Mouse (Mus musculus) midbrain, embryonic 10.5 days (tissue): Measurements from ENCODE around the gene Ddx50. TPM values are rescaled to one million over a fixed set of nuclear protein-coding genes. Genes with fewer than 3 reads are reported as not detected.
"Not testable (repeated sequence)": the region's sequence is repeated elsewhere in the genome, so short reads cannot be mapped to it uniquely, and the experiment has no call there.

Experiments
- DNase-seq: peaks from one replicate; pipeline ENCODE4 v3.0.0-alpha.2; 2017; ENCODE audit warnings: low spot score
- H3K27ac ChIP-seq: fragments of 300-500 bp; sonication (generic); replicated peaks from 2 replicates; pipeline ENCODE4 v1.5.1; 2016; ENCODE audit warnings: mild to moderate bottlenecking
- H3K27me3 ChIP-seq: fragments of 300-500 bp; sonication (generic); 2 replicates; pipeline ENCODE4 v1.6.1; 2016; ENCODE audit warnings: low read depth, mild to moderate bottlenecking; ENCODE audit not compliant: poor library complexity, severe bottlenecking
- H3K36me3 ChIP-seq: fragments of 300-500 bp; sonication (generic); 2 replicates; pipeline ENCODE4 v1.6.1; 2016; ENCODE audit warnings: mild to moderate bottlenecking, moderate library complexity
- H3K4me1 ChIP-seq: fragments of 300-500 bp; sonication (generic); 2 replicates; pipeline ENCODE4 v1.6.1; 2016
- H3K4me3 ChIP-seq: fragments of 300-500 bp; sonication (generic); 2 replicates; pipeline ENCODE4 v1.5.1; 2016; ENCODE audit warnings: mild to moderate bottlenecking, moderate library complexity
- H3K9me3 ChIP-seq: fragments of 300-500 bp; sonication (generic); replicated peaks from 2 replicates; pipeline ENCODE4 v1.6.1; 2016; ENCODE audit warnings: mild to moderate bottlenecking
- WGBS: fragments of 180-500 bp; shearing (Covaris S2); methylation state at CpG from one replicate; pipeline ENCODE4 v1.1.7; 2016; 5-methylcytosine and 5-hydroxymethylcytosine counted together
- polyA plus RNA-seq: library from polyadenylated mRNA; unstranded; fragments of >200 nt; fragmentation: Nextera tagmentation; extraction: Ambion mirVana; gene quantifications from 2 replicates; pipeline ENCODE4 v1.2.1, GENCODE M21; 2016

The Ddx50 gene
- polyA plus RNA-seq, 1 experiment from 2014 or later: 104 TPM

DNA sequence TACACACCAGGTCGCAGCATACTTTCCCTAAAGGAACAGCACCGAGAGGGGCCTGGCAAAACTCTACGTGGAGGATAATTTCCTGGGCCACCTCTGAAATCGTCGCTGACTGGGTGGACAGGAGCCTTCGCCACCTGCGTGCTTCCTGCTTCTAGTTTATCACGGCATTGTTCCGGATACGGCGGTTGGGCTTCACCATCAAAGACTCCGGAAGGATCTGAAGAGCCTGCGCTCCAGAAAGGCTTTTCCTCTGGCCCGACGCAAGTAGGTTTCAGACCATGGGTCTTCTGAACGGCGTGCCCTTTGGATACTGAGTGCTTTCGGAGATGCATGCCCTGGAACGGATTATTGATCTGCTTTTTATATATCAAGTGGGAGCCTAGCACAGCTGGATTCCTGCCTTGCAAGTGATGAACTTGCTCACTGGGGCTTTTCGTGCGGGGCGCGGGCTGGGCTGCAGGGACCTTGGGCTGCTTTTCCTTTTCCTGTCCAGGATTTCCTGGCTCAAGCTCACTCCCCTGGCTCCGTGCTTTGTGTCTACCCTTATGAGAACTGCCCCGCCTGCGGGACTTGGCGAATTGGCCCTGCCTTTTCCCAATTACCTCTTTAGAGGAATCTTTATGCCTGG, 14.1 kb upstream of the Ddx50 start:
- Histone ChIP-seq H3K9me3 (no peaks in the 10 kb centered on the region), H3K4me3 (no peak overlapping the region), H3K27me3 (peaks cover 23% of the 10 kb centered on the region), H3K36me3 (no peaks in the 10 kb centered on the region), H3K4me1 (peaks cover 18% of the 10 kb centered on the region), H3K27ac (no peak overlapping the region; the same call in 1 of the 2 replicates)
- WGBS: 70% methylated on average over 27 of the region's 27 CpGs
- no peak for DNase-seq

DNA sequence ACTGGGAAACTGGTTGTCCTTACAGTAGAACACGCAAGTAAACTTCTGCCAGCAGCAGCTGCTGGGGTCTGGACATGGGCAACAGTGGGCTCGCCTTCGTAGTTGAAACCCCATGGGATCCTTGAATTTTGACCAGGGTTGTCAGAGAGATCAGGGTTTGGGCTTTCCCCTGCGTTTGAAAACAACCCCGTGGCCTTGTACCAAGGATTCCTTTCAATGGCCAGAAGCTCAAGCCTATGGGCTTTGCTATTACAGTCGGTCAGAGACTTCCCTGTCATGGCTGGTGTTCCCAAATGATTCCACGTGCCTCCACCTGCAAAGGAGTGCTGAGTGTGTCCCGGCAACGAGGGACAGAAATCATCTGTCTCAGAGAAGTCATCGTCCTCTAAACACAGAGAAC, 13.2 kb upstream of the Ddx50 start:
- H3K36me3 ChIP-seq: no peaks in the 10 kb centered on the region
- no peak for DNase-seq
- 90% methylated on average over 10 of the region's 10 CpGs for WGBS

DNA sequence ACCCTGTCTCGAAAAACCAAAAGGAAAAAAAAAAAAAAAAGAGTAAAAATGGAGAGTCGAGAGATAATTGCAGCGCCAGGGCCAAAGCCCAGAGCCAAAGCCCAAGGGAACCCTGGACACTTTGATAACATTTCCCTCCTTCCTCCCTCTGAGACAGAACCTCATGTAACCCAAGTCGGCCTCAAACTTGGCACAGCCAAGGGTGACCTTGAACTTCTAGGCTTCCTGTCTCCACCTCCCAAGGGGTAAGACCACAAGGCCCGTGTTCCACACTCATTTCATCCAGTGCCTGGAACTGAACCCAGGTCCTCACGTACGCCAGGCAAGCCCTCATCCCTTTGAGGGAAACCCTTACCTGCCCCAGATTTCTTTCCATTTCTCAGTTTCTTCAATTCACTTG, 5.7 kb upstream of the Ddx50 start:
- 89% methylated on average over 7 of the region's 7 CpGs for WGBS
- H3K4me1 ChIP-seq: peaks cover 6% of the 10 kb centered on the region
- H3K9me3 ChIP-seq: no peaks in the 10 kb centered on the region
- no peak for DNase-seq
- no peak overlapping the region for H3K27ac ChIP-seq
- H3K36me3 ChIP-seq: no peaks in the 10 kb centered on the region
- H3K27me3 ChIP-seq: no peaks in the 10 kb centered on the region
- no peak overlapping the region for H3K4me3 ChIP-seq

More for the DNA sequence above, 13.2 kb upstream of the Ddx50 start:
- Histone ChIP-seq H3K27ac (no peak overlapping the region), H3K9me3 (no peaks in the 10 kb centered on the region), H3K27me3 (peaks cover 23% of the 10 kb centered on the region), H3K4me1 (peaks cover 18% of the 10 kb centered on the region), H3K4me3 (no peak overlapping the region)

DNA sequence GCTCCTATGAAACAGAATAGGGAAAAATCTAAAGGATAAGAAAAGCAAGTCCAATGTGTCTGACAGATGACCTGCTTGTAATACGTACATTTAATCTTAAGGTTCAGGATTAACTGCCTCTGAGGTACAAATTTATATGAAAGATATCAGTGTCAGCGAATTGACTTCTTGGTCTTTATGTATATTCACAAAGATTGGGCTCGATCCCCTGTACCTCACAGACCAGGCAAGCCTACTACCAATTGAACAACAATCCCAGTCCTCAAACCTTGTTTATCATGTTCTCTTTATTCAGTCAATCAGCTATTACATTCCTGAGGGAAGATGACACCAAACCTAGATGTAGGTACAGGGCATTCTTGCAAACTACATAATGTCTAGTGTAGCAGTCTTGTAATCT, 943 bp upstream of the Ddx50 start:
- peaks cover 21% of the 10 kb centered on the region for H3K4me1 ChIP-seq
- H3K9me3 ChIP-seq: no peaks in the 10 kb centered on the region
- DNase-seq: no peak
- H3K27me3 ChIP-seq: no peaks in the 10 kb centered on the region
- peak overlapping the region; percentile 96 for H3K27ac ChIP-seq
- 24% methylated on average over 3 of the region's 3 CpGs for WGBS
- H3K36me3 ChIP-seq: peaks cover 12% of the 10 kb centered on the region
- H3K4me3 ChIP-seq: peak overlapping the region; percentile 95

DNA sequence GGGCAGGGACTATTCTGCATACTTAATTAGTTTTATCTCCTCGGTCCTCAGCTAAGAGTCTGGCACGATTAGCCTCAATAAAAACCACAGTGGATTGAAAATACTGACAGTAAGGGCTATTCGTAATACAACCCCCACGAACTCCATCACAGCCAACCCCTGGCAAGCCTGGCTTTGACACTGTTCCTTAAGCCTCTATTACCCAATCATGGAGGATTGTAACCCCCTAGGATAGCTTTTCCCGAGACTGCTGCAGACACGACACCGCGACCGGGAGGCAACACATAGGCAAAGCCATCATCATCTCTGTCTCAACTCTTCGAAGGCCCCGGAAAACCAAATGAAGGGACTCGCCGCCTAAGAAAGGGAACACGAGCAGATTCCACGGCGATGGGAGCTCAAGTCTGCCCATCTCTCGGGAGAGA, 648 bp downstream of the Ddx50 start:
- under 1% methylated on average over 17 of the region's 17 CpGs for WGBS
- Histone ChIP-seq H3K9me3 (no peaks in the 10 kb centered on the region), H3K36me3 (peaks cover 28% of the 10 kb centered on the region), H3K4me1 (peaks cover 21% of the 10 kb centered on the region), H3K4me3 (peak overlapping the region; percentile 95), H3K27ac (peak overlapping the region; percentile 96), H3K27me3 (no peaks in the 10 kb centered on the region)
- no peak for DNase-seq

DNA sequence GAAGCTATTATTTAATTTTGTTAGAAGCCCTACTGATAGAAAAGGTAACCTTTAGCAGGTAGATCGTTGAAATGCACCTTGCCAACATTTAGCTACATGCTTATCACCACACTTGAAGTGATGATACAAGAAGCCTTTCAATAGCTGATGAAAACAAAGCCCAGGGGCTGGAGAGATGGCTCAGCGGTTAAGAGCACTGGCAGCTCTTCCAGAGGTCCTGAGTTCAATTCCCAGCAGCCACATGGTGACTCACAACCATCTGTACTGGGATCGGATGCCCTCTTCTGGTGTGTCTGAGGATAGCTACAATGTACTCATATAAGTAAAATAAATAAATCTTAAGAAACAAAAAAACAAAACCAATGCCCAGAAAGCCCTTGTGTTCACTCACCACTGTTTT, 46.9 kb downstream of the Ddx50 start:
- H3K9me3 ChIP-seq: no peaks in the 10 kb centered on the region
- H3K27me3 ChIP-seq: no peaks in the 10 kb centered on the region
- H3K4me3 ChIP-seq: no peak overlapping the region
- 86% methylated on average over 3 of the region's 3 CpGs for WGBS
- H3K36me3 ChIP-seq: peaks cover 9% of the 10 kb centered on the region
- H3K27ac ChIP-seq: no peak overlapping the region
- H3K4me1 ChIP-seq: peaks cover 20% of the 10 kb centered on the region
- no peak for DNase-seq

DNA sequence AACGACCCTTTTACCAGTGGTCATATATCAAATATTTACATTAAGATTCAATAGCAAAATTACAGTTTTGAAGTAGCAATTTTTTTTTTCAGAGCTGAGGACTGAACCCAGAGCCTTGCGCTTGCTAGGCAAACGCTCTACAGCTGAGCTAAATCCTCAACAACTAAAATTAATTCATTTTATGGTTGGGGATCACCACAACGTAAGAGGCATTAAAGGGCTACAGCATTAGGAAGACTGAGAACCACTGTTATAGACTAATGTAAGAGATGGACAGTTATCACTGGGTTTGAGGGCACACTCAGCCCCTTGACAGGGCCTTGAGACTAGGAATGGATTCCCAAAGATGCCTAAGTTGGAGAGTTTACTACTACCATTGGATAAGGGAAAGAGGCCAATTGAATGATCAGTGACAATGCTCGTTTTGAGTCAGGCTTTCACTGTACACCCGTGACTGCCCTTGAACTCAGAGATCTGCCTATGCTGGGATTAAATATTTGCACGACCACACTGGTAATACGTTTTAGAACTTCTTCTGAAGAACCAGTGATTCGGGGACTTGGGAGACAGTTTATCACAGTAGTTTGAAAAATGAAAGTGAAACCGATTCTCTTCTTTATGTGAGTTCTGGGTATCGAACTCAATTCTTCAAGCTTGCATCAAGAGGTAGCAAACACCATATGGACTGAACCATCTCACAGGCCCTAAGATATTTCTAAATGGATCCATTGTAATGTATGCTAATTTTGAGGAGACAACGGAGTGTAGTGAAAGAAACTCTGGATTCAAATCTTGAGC, 47.6 kb downstream of the Ddx50 start:
- no peaks in the 10 kb centered on the region for H3K27me3 ChIP-seq
- peaks cover 17% of the 10 kb centered on the region for H3K36me3 ChIP-seq
- no peak overlapping the region for H3K27ac ChIP-seq
- H3K4me1 ChIP-seq: peaks cover 20% of the 10 kb centered on the region
- H3K9me3 ChIP-seq: no peaks in the 10 kb centered on the region
- peak overlapping the region; percentile 98 for H3K4me3 ChIP-seq
- no peak for DNase-seq
- 93% methylated on average over 12 of the region's 12 CpGs for WGBS

DNA sequence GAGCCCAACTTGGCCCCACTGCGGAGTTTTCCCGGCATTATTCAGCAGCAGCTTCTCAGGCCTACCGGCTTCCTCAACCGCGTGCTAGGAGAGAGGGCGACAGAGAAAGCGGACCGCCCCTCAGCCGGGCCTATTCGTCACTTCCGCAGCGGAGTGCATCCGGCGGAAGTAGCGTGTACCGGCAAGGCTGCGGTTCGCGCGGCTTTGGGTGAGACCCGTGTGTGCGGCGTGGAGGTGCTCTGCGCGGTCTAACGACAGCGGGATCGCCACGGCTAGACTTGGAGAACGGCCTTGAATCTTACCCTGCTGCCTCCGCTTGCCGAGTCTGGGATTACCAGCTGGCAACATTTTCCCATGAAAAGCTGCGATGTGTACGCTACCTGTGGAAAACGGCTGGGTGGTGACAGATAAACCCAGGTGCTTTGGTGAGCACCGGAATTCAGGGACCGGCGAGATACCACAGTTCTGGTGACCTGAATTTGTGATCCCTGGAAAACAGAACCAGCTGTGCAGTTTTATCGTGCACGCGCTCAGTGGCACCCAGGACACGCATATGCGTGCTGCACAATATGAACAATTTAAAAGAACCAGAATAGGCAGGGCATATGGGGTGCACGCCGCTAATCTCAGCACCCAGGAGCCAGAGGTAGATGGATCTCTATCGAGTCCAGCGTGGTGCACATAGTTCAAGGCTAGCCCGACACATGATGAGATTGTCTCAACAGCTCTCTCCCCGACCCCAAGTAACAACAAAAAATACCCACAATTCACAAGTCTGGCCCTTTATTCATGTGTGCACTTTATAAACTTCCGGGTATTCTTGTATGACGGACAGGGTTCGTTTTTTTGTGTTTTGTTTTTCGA, 48.6 kb downstream of the Ddx50 start, which contains the start of gene Ddx21:
TSS of gene Ddx21 (minus strand) at position 105 of the 864 bp plus-strand sequence.
- DNase-seq: peak; percentile 94
- Histone ChIP-seq H3K4me1 (peaks cover 23% of the 10 kb centered on the region), H3K4me3 (peak within 1 kb of the TSS; percentile 98), H3K36me3 (peaks cover 27% of the 10 kb centered on the region), H3K9me3 (no peaks in the 10 kb centered on the region), H3K27me3 (no peaks in the 10 kb centered on the region), H3K27ac (peak within 1 kb of the TSS; percentile 92)
- 7% methylated on average over 53 of the region's 53 CpGs for WGBS

DNA sequence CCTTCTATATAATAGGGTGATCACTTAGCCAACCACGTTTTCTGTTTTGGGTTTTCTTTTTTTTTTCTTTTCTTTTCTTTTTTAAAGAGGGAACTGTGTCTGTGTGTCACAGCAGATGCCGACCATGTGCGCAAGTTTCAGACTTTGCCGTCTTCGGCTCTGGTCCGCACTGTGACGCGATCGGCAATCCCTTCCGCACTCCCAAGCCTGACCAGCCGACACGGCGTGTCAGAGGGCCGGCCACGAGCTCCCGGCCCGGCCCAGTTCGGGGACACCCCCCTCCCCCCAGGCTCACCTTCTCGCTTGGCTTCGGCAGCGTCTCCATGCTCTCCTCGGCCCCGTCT, 49.2 kb downstream of the Ddx50 start:
- peaks cover 23% of the 10 kb centered on the region for H3K4me1 ChIP-seq
- DNase-seq: no peak
- H3K27ac ChIP-seq: peak overlapping the region; percentile 92
- peaks cover 33% of the 10 kb centered on the region for H3K36me3 ChIP-seq
- no peaks in the 10 kb centered on the region for H3K9me3 ChIP-seq
- no peaks in the 10 kb centered on the region for H3K27me3 ChIP-seq
- 0% methylated on average over 23 of the region's 23 CpGs for WGBS
- peak overlapping the region; percentile 98 for H3K4me3 ChIP-seq

DNA sequence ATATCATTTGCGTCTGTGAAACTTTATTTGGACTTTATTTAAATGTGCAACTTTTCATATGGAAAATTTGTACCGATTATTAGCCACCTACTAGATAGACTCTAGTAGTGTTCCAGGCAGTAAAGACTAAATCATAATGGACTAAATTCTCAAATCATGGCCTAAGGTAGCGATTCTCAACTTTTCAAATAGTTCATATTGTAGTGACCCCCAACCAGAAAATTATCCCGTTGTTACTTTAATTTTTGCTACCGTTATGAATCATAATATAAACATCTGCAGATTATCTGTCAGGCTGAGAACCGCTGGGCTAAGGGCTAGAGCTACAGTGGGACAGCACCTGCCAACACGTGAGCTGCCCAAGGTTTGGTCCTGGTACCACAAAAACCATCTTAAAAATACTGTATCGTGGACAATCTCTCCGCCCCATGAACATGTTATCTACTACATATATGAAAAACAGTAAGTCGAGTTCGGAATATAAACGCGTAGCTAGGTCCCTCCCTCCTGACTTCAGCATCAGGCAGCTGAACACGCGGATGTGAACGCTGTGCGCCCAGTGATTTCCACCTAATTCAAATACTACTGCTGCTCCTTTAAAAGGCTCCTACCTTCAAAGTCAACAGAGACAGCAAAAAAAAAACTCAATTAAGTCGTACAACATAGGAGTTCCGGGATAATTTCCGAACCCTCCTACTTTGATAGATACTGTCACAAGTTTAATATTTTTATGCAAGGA, 49.8 kb downstream of the Ddx50 start:
- Histone ChIP-seq H3K27ac (peak overlapping the region; percentile 92), H3K4me3 (peak overlapping the region; percentile 98), H3K27me3 (no peaks in the 10 kb centered on the region), H3K36me3 (peaks cover 38% of the 10 kb centered on the region), H3K9me3 (no peaks in the 10 kb centered on the region), H3K4me1 (peaks cover 23% of the 10 kb centered on the region)
- 13% methylated on average over 20 of the region's 20 CpGs for WGBS
- no peak for DNase-seq

DNA sequence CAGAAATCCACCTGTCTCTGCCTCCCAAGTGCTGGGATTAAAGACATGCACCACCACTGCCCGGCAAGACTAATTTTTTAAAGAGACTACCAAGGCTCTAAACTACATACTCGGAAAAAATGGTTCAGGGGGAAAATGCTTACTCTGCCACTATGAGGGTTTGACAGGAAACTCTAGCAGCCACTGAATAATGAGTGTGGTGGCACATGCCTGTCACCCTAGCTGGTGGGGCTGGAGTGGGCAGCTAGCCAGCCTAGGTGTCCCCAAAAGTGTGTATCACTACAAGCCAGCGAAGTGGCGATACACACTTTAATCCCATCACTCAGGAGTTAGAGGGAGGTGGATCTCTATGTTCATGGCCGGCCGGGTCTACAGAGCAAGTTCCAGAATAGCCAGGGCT, 51.0 kb downstream of the Ddx50 start:
- Histone ChIP-seq H3K27me3 (no peaks in the 10 kb centered on the region), H3K4me1 (peaks cover 23% of the 10 kb centered on the region), H3K27ac (no peak overlapping the region), H3K36me3 (peaks cover 50% of the 10 kb centered on the region), H3K4me3 (peak overlapping the region; percentile 16; the same call in 1 of the 2 replicates), H3K9me3 (no peaks in the 10 kb centered on the region)
- WGBS: 87% methylated on average over 6 of the region's 6 CpGs
- DNase-seq: no peak

DNA sequence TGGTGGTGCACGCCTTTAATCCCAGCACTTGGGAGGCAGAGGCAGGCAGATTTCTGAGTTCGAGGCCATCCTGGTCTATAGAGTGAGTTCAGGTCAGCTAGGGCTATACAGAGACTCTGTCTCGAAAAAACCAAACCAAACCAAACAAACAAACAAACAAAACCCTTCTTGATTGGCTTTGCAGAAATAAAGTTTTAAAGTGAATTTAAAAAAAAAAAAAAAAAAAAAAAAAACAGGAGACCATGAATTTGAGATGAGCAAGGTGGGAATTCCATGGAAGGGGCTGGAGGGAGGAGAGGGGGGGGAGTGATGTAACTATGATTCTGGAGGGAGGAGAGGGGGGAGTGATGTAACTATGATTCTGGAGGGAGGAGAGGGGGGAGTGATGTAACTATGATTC, 51.7 kb downstream of the Ddx50 start:
- peaks cover 57% of the 10 kb centered on the region for H3K36me3 ChIP-seq
- 92% methylated on average over 3 of the region's 3 CpGs for WGBS
- not testable (repeated sequence) for H3K9me3 ChIP-seq, DNase-seq, H3K27me3 ChIP-seq, H3K4me3 ChIP-seq, H3K27ac ChIP-seq
- H3K4me1 ChIP-seq: peaks cover 23% of the 10 kb centered on the region
